Mouse (Mus musculus) gastrocnemius, adult 2 months (tissue): ENCODE results near the gene Rap1gap. TPM values are rescaled to one million over a fixed set of nuclear protein-coding genes. Genes with fewer than 3 reads are reported as not detected.
A peak's percentile ranks its signal among the peaks of the same experiment; 100 is the strongest.

Source experiments
- DNase-seq: peaks from one replicate; pipeline ENCODE4 v3.0.0; 2022
- H3K27ac ChIP-seq: fragments of 200-600 bp; 2 replicates; pipeline ENCODE4 v1.8.1; 2022; ENCODE audit warnings: mild to moderate bottlenecking
- H3K4me3 ChIP-seq: fragments of 200-600 bp; 2 replicates; pipeline ENCODE4 v1.8.1; 2022; ENCODE audit warnings: mild to moderate bottlenecking, moderate library complexity
- CTCF ChIP-seq: fragments of 200-600 bp; IDR thresholded peaks from 2 replicates; pipeline ENCODE4 v1.8.1; 2022; ENCODE audit warnings: antibody characterized with exemption, mild to moderate bottlenecking, moderate library complexity
- intact Hi-C: fragments of 180-260 bp; cut with DNase I; formaldehyde crosslinking; loops from one replicate; pipeline ENCODE4 v1.15.1; 2025
- total RNA-seq, 2 experiments: library from RNA; stranded (reverse); gene quantifications; 2 replicates each; pipeline ENCODE4 v1.2.3; 2021

Rap1gap gene
- total RNA-seq, 2 experiments from 2014 or later = 4.4 to 8.6 TPM

- no peak overlapping the region for H3K4me3 ChIP-seq
- H3K27ac ChIP-seq = no peak overlapping the region
- no peak for DNase-seq
- TF ChIP-seq CTCF = no peak
- intact Hi-C loops = no loop called here
Measured at GRCm38 (mm10) chr4:137703077-137703476, 38.6 kb downstream of the Rap1gap start.

GRCm38 (mm10) chr4:137704561-137704960 lies 40.0 kb downstream of the Rap1gap start:
- intact Hi-C loops = no loop called here
- Histone ChIP-seq H3K4me3 (no peak overlapping the region), H3K27ac (no peak overlapping the region)
- DNase-seq = no peak
- TF ChIP-seq CTCF = no peak

DNA sequence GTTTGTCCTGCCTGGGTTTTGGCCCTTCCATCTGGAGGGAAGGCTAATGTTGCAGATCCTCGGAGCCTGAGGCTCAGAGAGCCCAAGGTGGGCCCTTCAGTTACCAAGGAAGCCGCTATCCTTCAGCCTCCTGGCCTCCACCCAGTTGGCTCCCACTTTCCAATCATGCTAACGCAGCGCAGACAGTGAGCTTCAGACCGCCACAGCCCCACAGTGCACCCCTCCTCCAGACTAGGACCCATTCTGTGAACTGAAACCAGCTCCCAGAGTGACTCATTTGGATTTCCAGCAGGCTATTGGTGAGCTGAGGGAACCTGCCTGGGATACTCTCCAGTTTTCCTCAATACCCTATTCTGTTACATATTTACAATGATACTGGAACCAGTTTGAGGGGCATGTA lies 40.9 kb downstream of the Rap1gap start:
- H3K27ac ChIP-seq = no peak overlapping the region
- DNase-seq = no peak
- H3K4me3 ChIP-seq = no peak overlapping the region
- intact Hi-C loops = no loop called here
- TF ChIP-seq CTCF = no peak

GRCm38 (mm10) chr4:137706510-137706909 lies 42.0 kb downstream of the Rap1gap start:
- intact Hi-C loops = no loop called here
- DNase-seq = no peak

GRCm38 (mm10) chr4:137707216-137707990 lies 42.9 kb downstream of the Rap1gap start:
- peak overlapping the region; percentile 52 for H3K27ac ChIP-seq
- TF ChIP-seq CTCF = no peak
- intact Hi-C loops = no loop called here

More at GRCm38 (mm10) chr4:137706510-137706909, 42.0 kb downstream of the Rap1gap start:
- H3K27ac ChIP-seq = no peak overlapping the region
- no peak overlapping the region for H3K4me3 ChIP-seq
- no peak for TF ChIP-seq CTCF

DNA sequence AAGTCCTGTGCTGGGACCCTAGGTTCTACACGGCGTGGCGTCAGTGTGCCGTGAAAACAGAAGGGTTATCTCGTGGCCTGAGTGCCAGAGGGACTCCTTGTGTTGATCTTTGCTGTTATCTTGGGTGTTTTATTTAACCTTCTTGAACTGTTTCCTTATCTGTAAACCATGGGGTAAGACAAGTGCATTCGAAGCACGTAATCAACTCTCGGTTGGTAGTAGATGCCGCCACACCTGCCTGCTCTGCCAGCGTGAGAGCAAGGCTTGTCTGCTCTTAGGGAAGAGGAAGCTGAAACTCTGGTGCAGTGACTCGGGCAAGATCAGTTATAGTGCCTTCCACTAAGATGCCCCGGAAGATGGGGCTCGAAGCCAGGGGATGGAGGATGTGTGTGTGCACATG lies 48.4 kb downstream of the Rap1gap start:
- intact Hi-C loops = no loop called here
- Histone ChIP-seq H3K4me3 (no peak overlapping the region), H3K27ac (no peak overlapping the region)
- TF ChIP-seq CTCF = no peak
- DNase-seq = no peak

More at GRCm38 (mm10) chr4:137707216-137707990, 42.9 kb downstream of the Rap1gap start:
- DNase-seq = peak; percentile 93
- peak overlapping the region; percentile 73 for H3K4me3 ChIP-seq

DNA sequence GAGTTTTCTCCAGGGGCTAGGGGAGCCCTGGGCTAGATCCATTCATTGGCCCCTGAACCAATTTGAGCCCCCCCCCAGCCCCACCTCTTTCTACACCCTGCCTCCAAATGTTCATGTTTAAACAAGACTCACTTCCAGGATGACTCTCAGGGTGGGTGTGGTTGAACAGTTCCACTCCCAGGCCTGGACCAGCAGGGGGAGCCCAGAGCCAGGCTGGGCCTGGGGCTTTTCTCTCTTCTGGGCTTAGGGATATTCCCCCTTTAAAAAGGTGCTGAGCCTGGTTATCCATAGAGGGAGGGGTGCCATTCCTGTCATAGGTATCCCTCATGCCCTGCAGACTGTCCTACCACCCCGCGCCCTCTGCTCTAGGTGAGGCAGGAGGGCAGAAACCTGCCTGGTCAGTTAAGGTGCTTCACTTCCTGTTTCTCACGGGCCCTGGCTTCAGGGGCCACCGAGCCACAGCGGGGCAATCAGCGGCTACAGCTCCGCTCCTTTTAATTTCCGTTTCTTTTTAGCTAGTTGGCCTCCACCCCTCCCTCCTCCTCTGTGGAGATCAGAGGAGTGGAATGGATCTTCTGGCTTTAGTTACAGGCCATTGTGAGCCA lies 49.6 kb downstream of the Rap1gap start:
- peak; percentile 14 for DNase-seq
- TF ChIP-seq CTCF = peak; percentile 33
- intact Hi-C loops = no loop called here
- Histone ChIP-seq H3K27ac (no peak overlapping the region), H3K4me3 (no peak overlapping the region)

DNA sequence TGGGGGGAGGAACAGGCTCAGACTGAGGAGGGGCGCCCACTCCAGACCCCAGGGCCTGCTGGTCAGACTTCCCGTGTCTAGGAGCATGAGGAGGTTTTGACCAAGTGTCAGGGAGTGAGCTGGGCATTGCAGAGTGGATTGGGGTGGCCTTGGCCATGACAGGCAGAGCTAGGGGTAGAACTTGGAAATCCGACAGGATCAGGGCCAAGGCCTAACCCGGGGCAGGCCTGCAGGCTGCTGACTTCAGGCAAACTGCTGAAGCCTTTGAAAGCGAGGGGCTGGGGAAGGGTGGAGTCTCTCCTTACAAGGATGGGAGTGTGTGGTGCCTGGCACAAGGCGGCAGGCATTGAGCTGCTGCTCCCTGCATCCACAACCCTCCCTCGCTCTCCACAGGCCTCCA lies 52.5 kb downstream of the Rap1gap start:
- intact Hi-C loops = no loop called here

GRCm38 (mm10) chr4:137717671-137718070 lies 53.1 kb downstream of the Rap1gap start:
- Histone ChIP-seq H3K4me3 (no peak overlapping the region), H3K27ac (no peak overlapping the region)
- no peak for DNase-seq
- intact Hi-C loops = no loop called here
- no peak for TF ChIP-seq CTCF

More for the DNA sequence above, 52.5 kb downstream of the Rap1gap start:
- Histone ChIP-seq H3K4me3 (no peak overlapping the region), H3K27ac (no peak overlapping the region)
- TF ChIP-seq CTCF = no peak
- DNase-seq = no peak

DNA sequence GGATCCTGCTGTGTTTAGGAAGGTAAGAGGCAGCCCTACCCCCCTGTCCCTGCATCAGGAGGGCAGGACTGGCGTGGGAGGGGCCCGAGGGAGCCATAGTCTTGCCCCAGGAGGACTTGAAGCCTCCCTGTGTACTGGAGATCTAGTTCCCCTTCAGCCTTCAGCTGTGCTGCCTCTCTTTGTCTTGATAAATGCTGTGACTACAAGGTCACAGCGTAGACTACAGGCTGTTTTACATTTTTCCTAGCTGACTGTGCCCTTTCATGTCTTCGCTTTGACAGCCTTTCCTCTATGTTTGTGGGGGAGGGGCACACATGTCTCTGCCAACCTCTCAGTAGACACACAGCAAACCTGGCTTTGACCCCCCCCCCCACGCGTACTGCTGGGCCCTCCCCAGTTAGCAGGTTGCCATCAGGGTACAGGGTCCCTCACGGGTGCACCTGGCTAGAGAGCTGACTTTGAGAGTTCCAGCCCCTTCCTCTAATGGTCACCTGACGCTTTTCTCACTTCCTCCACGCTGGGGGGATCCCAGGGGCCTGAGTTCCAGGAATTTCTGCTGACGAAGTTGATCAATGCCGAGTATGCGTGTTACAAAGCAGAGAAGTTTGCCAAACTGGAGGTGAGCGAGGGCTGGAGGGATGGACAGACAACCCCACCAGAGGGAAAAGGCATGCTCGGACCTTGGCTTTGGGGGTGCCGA lies 55.0 kb downstream of the Rap1gap start:
- no peak for DNase-seq
- intact Hi-C loops = no loop called here
- TF ChIP-seq CTCF = no peak
- Histone ChIP-seq H3K27ac (no peak overlapping the region), H3K4me3 (no peak overlapping the region)

GRCm38 (mm10) chr4:137721563-137721962 lies 57.0 kb downstream of the Rap1gap start:
- H3K4me3 ChIP-seq = no peak overlapping the region
- TF ChIP-seq CTCF = no peak
- intact Hi-C loops = no loop called here
- DNase-seq = no peak
- H3K27ac ChIP-seq = no peak overlapping the region

- intact Hi-C loops = no loop called here
- no peak for TF ChIP-seq CTCF
- Histone ChIP-seq H3K27ac (no peak overlapping the region), H3K4me3 (no peak overlapping the region)
- no peak for DNase-seq
Measured at GRCm38 (mm10) chr4:137722230-137722629, 57.7 kb downstream of the Rap1gap start.

- DNase-seq = peak; percentile 77
- intact Hi-C loops = loop anchor here (1.0 kb wide), 1 partner anchor 47 kb away; no protein-coding TSS in a partner anchor
- peak; percentile 97 for TF ChIP-seq CTCF
- Histone ChIP-seq H3K4me3 (peak overlapping the region; percentile 62), H3K27ac (no peak overlapping the region)
Measured at GRCm38 (mm10) chr4:137722692-137723427, 58.3 kb downstream of the Rap1gap start.
